Mouse (Mus musculus): ENCODE results near the gene Pi4k2a.
A peak's percentile ranks its signal among the peaks of the same experiment; 100 is the strongest.

Gene Pi4k2a

GRCm38 (mm10) chr19:42135070-42135469, 44.8 kb downstream of the Pi4k2a start:
- DNase-seq (ENCODE audit: low spot score), result no peak

- DNase-seq (ENCODE audit: low spot score), result no peak
These were observed 45.9 kb downstream of the Pi4k2a start for GRCm38 (mm10) chr19:42136126-42136525.

GRCm38 (mm10) chr19:42137167-42137672, 47.0 kb downstream of the Pi4k2a start:
- DNase-seq (ENCODE audit: low spot score), result no peak

- DNase-seq (ENCODE audit: low spot score), result no peak
These were observed 48.4 kb downstream of the Pi4k2a start for GRCm38 (mm10) chr19:42138517-42139285.

- DNase-seq (ENCODE audit: low spot score), result no peak
These were observed 49.7 kb downstream of the Pi4k2a start for GRCm38 (mm10) chr19:42139724-42140517.

- no peak for DNase-seq (ENCODE audit: low spot score)
These were observed 51.7 kb downstream of the Pi4k2a start for GRCm38 (mm10) chr19:42141998-42142397.

GRCm38 (mm10) chr19:42142757-42143156, 52.5 kb downstream of the Pi4k2a start:
- DNase-seq (ENCODE audit: low spot score), result no peak

- DNase-seq (ENCODE audit: low spot score), result no peak
These were observed 53.8 kb downstream of the Pi4k2a start for GRCm38 (mm10) chr19:42144067-42144466.

GRCm38 (mm10) chr19:42144541-42145167, 54.4 kb downstream of the Pi4k2a start:
- DNase-seq (ENCODE audit: low spot score), result peak; percentile 57

GRCm38 (mm10) chr19:42145210-42145609, 54.9 kb downstream of the Pi4k2a start:
- no peak for DNase-seq (ENCODE audit: low spot score)

- DNase-seq (ENCODE audit: low spot score), result no peak
These were observed 55.5 kb downstream of the Pi4k2a start for GRCm38 (mm10) chr19:42145731-42146130.

- no peak for DNase-seq (ENCODE audit: low spot score)
These were observed 56.2 kb downstream of the Pi4k2a start for GRCm38 (mm10) chr19:42146276-42147010.

- peak; percentile 81 for DNase-seq (ENCODE audit: low spot score)
These were observed 57.0 kb downstream of the Pi4k2a start, which contains the start of gene Marveld1 for GRCm38 (mm10) chr19:42147170-42147768. Gene Marveld1, plus strand, starts transcription at chr19:42147400.

- DNase-seq (ENCODE audit: low spot score), result peak; percentile 47
These were observed 57.7 kb downstream of the Pi4k2a start for GRCm38 (mm10) chr19:42147769-42148568.

GRCm38 (mm10) chr19:42148569-42148860, 58.2 kb downstream of the Pi4k2a start:
- DNase-seq (ENCODE audit: low spot score), result no peak

- DNase-seq (ENCODE audit: low spot score), result peak; percentile 70
These were observed 61.7 kb downstream of the Pi4k2a start for GRCm38 (mm10) chr19:42151990-42152389.

- no peak for DNase-seq (ENCODE audit: low spot score)
These were observed 67.4 kb downstream of the Pi4k2a start for GRCm38 (mm10) chr19:42157493-42158237.

GRCm38 (mm10) chr19:42158246-42159017, 68.2 kb downstream of the Pi4k2a start:
- DNase-seq (ENCODE audit: low spot score), result no peak

- DNase-seq (ENCODE audit: low spot score), result no peak
These were observed 73.5 kb downstream of the Pi4k2a start, which contains the start of gene Zfyve27 for GRCm38 (mm10) chr19:42163764-42164163. Gene Zfyve27, plus strand, starts transcription at chr19:42163951.

Measured in yolk sac, embryonic 10.5 days (tissue).